Mouse (Mus musculus) stomach, embryonic 15.5 days (tissue): ENCODE measurements around the gene Setd7. TPM values are rescaled to one million over a fixed set of nuclear protein-coding genes. Genes with fewer than 3 reads are reported as not detected.

Source experiments
- ATAC-seq: fragments of 200-750 bp; cut with Nextera tagmentation; 2 replicates; pipeline ENCODE4 v1.8.0; 2017; ENCODE audit warnings: low read depth, moderate number of reproducible peaks, moderate TSS enrichment; ENCODE audit not compliant: insufficient read depth, low FRiP score
- H3K27ac ChIP-seq: fragments of 300-500 bp; sonication (generic); 2 replicates; pipeline ENCODE4 v1.5.1; 2015; ENCODE audit warnings: mild to moderate bottlenecking, inconsistent platforms
- H3K27me3 ChIP-seq: fragments of 300-500 bp; sonication (generic); replicated peaks from 2 replicates; pipeline ENCODE4 v1.6.1; 2015; ENCODE audit warnings: inconsistent platforms
- H3K36me3 ChIP-seq: fragments of 300-500 bp; sonication (generic); 2 replicates; pipeline ENCODE4 v1.6.1; 2015; ENCODE audit warnings: inconsistent platforms
- H3K4me1 ChIP-seq: fragments of 300-500 bp; sonication (generic); 2 replicates; pipeline ENCODE4 v1.6.1; 2015; ENCODE audit warnings: inconsistent platforms
- H3K4me2 ChIP-seq: fragments of 300-500 bp; sonication (generic); 2 replicates; pipeline ENCODE4 v1.6.1; 2015; ENCODE audit warnings: mild to moderate bottlenecking, inconsistent platforms
- H3K4me3 ChIP-seq: fragments of 300-500 bp; sonication (generic); replicated peaks from 2 replicates; pipeline ENCODE4 v1.5.1; 2015; ENCODE audit warnings: inconsistent platforms
- H3K9ac ChIP-seq: fragments of 300-500 bp; sonication (generic); 2 replicates; pipeline ENCODE4 v1.6.1; 2015; ENCODE audit warnings: inconsistent platforms
- H3K9me3 ChIP-seq: fragments of 300-500 bp; sonication (generic); 2 replicates; pipeline ENCODE4 v1.6.1; 2016; ENCODE audit warnings: inconsistent platforms
- WGBS: fragments of 180-500 bp; shearing (Covaris S2); methylation state at CpG from one replicate; pipeline ENCODE4 v1.1.7; 2015; 5-methylcytosine and 5-hydroxymethylcytosine counted together
- polyA plus RNA-seq: library from polyadenylated mRNA; unstranded; fragments of >200 nt; fragmentation: Nextera tagmentation; extraction: Ambion mirVana; gene quantifications from 2 replicates; pipeline ENCODE4 v1.2.1, GENCODE M21; 2015

The Setd7 gene
- polyA plus RNA-seq, 1 experiment from 2014 or later = 3.6 TPM

- Histone ChIP-seq H3K27ac (no peak overlapping the region), H3K4me3 (no peak overlapping the region), H3K27me3 (no peaks in the 10 kb centered on the region), H3K9ac (no peak overlapping the region), H3K4me1 (no peaks in the 10 kb centered on the region), H3K4me2 (no peak overlapping the region), H3K36me3 (no peaks in the 10 kb centered on the region), H3K9me3 (no peaks in the 10 kb centered on the region)
- WGBS = 57% methylated on average over 19 of the region's 19 CpGs
- no peak for ATAC-seq
These were observed 55.2 kb downstream of the Setd7 start for GRCm38 (mm10) chr3:51505465-51505864.

DNA sequence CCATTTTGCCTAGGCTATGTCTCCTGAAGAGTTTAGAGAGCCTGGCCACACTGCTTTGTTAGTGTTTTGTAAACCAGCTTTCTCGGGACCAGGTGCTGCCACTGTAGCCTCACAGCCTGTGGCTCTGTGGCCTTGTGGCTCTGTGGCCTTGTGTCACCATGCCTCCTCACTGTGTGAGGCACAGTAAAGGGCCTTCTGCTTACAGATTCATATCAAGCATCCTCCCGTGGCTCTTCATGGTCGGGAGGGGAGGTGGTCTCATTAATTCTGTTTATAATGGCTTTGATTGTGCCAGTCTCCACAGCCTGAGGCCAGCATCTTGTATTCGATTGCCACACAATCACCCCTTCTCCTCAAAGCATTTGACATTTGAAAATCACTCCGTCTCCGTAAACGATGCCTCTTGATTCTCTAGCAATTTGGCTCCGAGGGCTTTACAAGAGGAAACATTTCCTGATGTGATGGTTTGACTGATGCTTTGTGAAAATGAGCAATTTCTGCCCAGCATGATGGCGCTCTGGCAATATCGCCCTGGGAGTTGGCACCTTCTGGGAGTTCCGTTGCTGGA is 56.2 kb downstream of the Setd7 start:
- H3K9me3 ChIP-seq = no peaks in the 10 kb centered on the region
- H3K27me3 ChIP-seq = no peaks in the 10 kb centered on the region
- ATAC-seq = no peak
- H3K9ac ChIP-seq = no peak overlapping the region
- WGBS = 74% methylated on average over 11 of the region's 11 CpGs
- H3K4me1 ChIP-seq = no peaks in the 10 kb centered on the region
- H3K27ac ChIP-seq = no peak overlapping the region
- no peak overlapping the region for H3K4me2 ChIP-seq
- no peaks in the 10 kb centered on the region for H3K36me3 ChIP-seq
- H3K4me3 ChIP-seq = no peak overlapping the region

GRCm38 (mm10) chr3:51499876-51500275 is 60.8 kb downstream of the Setd7 start:
- Histone ChIP-seq H3K4me3 (no peak overlapping the region), H3K36me3 (no peaks in the 10 kb centered on the region), H3K27ac (no peak overlapping the region), H3K4me1 (no peaks in the 10 kb centered on the region), H3K9ac (no peak overlapping the region), H3K27me3 (no peaks in the 10 kb centered on the region), H3K9me3 (no peaks in the 10 kb centered on the region), H3K4me2 (no peak overlapping the region)
- WGBS = 78% methylated on average over 4 of the region's 4 CpGs
- ATAC-seq = no peak

DNA sequence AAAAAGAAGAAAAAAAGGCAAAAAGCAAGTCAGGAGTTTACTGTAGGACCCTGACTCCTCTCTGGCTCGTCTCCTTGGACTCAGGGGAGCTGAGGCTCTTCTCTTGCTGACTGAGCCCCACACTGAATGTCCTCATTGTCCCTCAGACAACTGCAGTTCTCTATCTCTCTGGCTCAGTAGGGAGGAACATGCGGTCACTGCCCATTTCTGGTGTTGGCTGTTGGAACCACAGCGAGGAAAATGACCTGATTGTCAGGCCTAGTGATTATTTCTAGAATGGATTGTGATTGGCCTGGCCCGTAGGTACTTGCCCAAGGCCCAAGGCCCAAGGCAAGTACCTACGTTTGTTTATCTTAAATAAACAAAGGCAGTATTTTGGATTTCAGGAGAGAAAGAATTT is 62.0 kb downstream of the Setd7 start:
- WGBS = 61% methylated on average over 5 of the region's 5 CpGs
- no peak for ATAC-seq

GRCm38 (mm10) chr3:51497978-51498377 is 62.7 kb downstream of the Setd7 start:
- WGBS = 93% methylated on average over 1 of the region's 1 CpGs
- H3K27ac ChIP-seq = no peak overlapping the region
- no peak for ATAC-seq

More for the DNA sequence above, 62.0 kb downstream of the Setd7 start:
- Histone ChIP-seq H3K27me3 (no peaks in the 10 kb centered on the region), H3K4me1 (no peaks in the 10 kb centered on the region), H3K4me3 (no peak overlapping the region), H3K9me3 (no peaks in the 10 kb centered on the region), H3K4me2 (no peak overlapping the region), H3K36me3 (peaks cover under 1% of the 10 kb centered on the region; the same call in 1 of the 2 replicates), H3K27ac (no peak overlapping the region), H3K9ac (no peak overlapping the region)

DNA sequence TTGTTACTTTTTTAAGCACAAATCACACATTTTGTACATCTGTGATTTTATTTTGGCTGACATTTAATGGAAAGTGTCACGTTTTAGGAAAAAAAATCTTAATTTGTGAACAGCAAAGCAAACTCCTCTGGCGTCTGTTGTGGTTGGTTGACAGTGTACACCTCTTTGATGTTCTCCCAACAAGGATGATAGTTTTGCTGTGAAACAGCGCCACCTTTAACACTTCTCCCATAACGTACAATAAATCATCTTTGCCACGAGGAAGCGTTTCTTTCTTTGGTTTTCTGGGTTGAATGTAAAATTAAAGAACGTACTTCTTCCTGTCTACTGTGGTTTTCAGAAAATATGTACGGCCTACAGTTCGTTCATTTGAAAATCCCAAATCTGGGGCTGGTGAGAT is 65.0 kb downstream of the Setd7 start:
- WGBS = 90% methylated on average over 9 of the region's 9 CpGs
- H3K4me2 ChIP-seq = no peak overlapping the region
- peaks cover 7% of the 10 kb centered on the region for H3K36me3 ChIP-seq
- H3K27ac ChIP-seq = no peak overlapping the region
- no peak for ATAC-seq
- no peaks in the 10 kb centered on the region for H3K27me3 ChIP-seq
- peaks cover 6% of the 10 kb centered on the region; the same call in 1 of the 2 replicates for H3K4me1 ChIP-seq
- H3K9me3 ChIP-seq = no peaks in the 10 kb centered on the region
- H3K4me3 ChIP-seq = no peak overlapping the region
- no peak overlapping the region for H3K9ac ChIP-seq

More at GRCm38 (mm10) chr3:51497978-51498377, 62.7 kb downstream of the Setd7 start:
- no peak overlapping the region for H3K9ac ChIP-seq
- H3K4me2 ChIP-seq = no peak overlapping the region
- no peaks in the 10 kb centered on the region for H3K9me3 ChIP-seq
- H3K4me1 ChIP-seq = peaks cover 6% of the 10 kb centered on the region; the same call in 1 of the 2 replicates
- H3K27me3 ChIP-seq = no peaks in the 10 kb centered on the region
- peaks cover 7% of the 10 kb centered on the region for H3K36me3 ChIP-seq
- no peak overlapping the region for H3K4me3 ChIP-seq

GRCm38 (mm10) chr3:51494466-51494865 is 66.2 kb downstream of the Setd7 start:
- no peak for ATAC-seq
- 45% methylated on average over 2 of the region's 2 CpGs for WGBS
- Histone ChIP-seq H3K4me1 (peaks cover 6% of the 10 kb centered on the region; the same call in 1 of the 2 replicates), H3K27ac (no peak overlapping the region), H3K27me3 (no peaks in the 10 kb centered on the region), H3K9me3 (no peaks in the 10 kb centered on the region), H3K4me3 (no peak overlapping the region), H3K9ac (no peak overlapping the region), H3K4me2 (no peak overlapping the region), H3K36me3 (peaks cover 7% of the 10 kb centered on the region)

- no peak overlapping the region for H3K4me2 ChIP-seq
- ATAC-seq = no peak
- H3K27ac ChIP-seq = peak overlapping the region; percentile 40; the same call in 1 of the 2 replicates
- H3K9ac ChIP-seq = no peak overlapping the region
- peaks cover 7% of the 10 kb centered on the region for H3K36me3 ChIP-seq
- no peaks in the 10 kb centered on the region for H3K9me3 ChIP-seq
- H3K27me3 ChIP-seq = no peaks in the 10 kb centered on the region
- H3K4me3 ChIP-seq = no peak overlapping the region
- 70% methylated on average over 13 of the region's 13 CpGs for WGBS
- peaks cover 6% of the 10 kb centered on the region; the same call in 1 of the 2 replicates for H3K4me1 ChIP-seq
These were observed 67.3 kb downstream of the Setd7 start for GRCm38 (mm10) chr3:51493272-51493838.

DNA sequence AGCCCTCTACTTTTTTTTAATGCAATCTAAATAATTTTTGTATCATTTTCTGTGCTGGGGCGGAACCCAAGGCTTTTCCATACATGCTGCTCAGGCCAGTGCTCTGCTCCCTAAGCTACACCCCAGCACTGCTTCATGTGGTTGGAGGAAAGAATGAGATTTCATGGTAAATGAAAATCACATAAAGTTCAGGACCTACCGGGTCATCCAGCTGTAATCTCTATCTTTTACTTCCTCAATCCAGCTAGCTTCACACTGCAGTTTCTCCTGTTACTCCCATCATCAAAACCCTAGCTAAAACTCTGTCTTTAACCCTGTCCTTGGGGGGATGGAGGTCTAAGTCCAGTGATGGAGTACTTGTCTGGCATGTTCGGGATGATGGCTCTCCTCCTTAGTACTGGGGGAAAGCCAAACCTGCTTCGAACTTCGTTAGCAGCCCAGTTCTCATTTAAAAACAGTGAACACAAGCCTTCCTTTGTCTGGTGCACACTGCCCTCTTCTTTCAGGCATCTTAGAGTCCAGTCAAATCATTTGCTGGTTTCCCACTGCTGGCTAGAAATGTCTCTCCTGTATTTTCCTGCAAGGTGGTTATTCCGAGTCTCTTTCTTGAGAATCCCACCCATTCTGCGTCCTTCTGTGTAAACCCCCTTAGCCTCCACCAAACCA is 70.5 kb downstream of the Setd7 start:
- Histone ChIP-seq H3K9ac (no peak overlapping the region), H3K27ac (no peak overlapping the region), H3K4me1 (peaks cover 13% of the 10 kb centered on the region), H3K9me3 (no peaks in the 10 kb centered on the region), H3K36me3 (peaks cover 7% of the 10 kb centered on the region), H3K4me2 (no peak overlapping the region), H3K27me3 (no peaks in the 10 kb centered on the region), H3K4me3 (no peak overlapping the region)
- WGBS = 82% methylated on average over 7 of the region's 7 CpGs
- ATAC-seq = no peak

- no peak overlapping the region for H3K27ac ChIP-seq
- no peak overlapping the region for H3K4me3 ChIP-seq
- H3K9ac ChIP-seq = no peak overlapping the region
- WGBS = 86% methylated on average over 4 of the region's 4 CpGs
- no peaks in the 10 kb centered on the region for H3K36me3 ChIP-seq
- H3K27me3 ChIP-seq = no peaks in the 10 kb centered on the region
- H3K9me3 ChIP-seq = no peaks in the 10 kb centered on the region
- H3K4me2 ChIP-seq = no peak overlapping the region
- peaks cover 18% of the 10 kb centered on the region for H3K4me1 ChIP-seq
- ATAC-seq = no peak
These were observed 74.0 kb downstream of the Setd7 start for GRCm38 (mm10) chr3:51486491-51487195.

DNA sequence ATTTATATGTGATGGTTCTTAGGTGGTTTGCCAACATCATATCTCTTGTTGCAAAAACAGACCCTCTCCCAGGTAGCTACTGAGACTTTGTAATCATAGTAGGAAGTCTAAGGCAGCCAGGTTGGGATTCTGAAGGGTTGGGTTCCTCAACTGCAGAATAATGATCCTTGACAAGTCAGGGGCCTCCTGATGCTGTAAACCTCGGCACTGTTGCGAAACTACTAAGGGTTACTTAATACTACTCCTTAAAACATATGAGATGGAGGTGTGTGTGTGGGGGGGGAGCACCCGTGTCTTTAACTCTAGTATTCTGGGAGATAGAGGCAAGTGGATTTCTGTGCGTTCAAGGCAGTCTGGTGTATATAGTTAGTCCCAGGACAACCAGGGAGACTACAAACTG is 75.3 kb downstream of the Setd7 start:
- H3K4me1 ChIP-seq = peaks cover 18% of the 10 kb centered on the region
- no peak overlapping the region for H3K9ac ChIP-seq
- no peaks in the 10 kb centered on the region for H3K9me3 ChIP-seq
- H3K36me3 ChIP-seq = no peaks in the 10 kb centered on the region
- no peaks in the 10 kb centered on the region for H3K27me3 ChIP-seq
- no peak for ATAC-seq
- peak overlapping the region; percentile 73 for H3K4me2 ChIP-seq
- H3K27ac ChIP-seq = no peak overlapping the region
- 59% methylated on average over 4 of the region's 4 CpGs for WGBS
- H3K4me3 ChIP-seq = peak overlapping the region; percentile 79

GRCm38 (mm10) chr3:51484370-51484769 is 76.3 kb downstream of the Setd7 start:
- Histone ChIP-seq H3K27me3 (no peaks in the 10 kb centered on the region), H3K27ac (peak overlapping the region; percentile 96), H3K9ac (peak overlapping the region; percentile 74), H3K36me3 (no peaks in the 10 kb centered on the region), H3K9me3 (no peaks in the 10 kb centered on the region), H3K4me3 (peak overlapping the region; percentile 79), H3K4me2 (peak overlapping the region; percentile 73), H3K4me1 (peaks cover 18% of the 10 kb centered on the region)
- under 1% methylated on average over 33 of the region's 33 CpGs for WGBS
- peak; percentile 23 for ATAC-seq
